Mouse (Mus musculus): ENCODE results near the gene Slc24a3.

Slc24a3 gene

GRCm38 (mm10) chr2:145279336-145279735 lies 111.8 kb downstream of the Slc24a3 start:
- DNase-seq (ENCODE audit: low spot score), result no peak

- no peak for DNase-seq (ENCODE audit: low spot score)
Measured at GRCm38 (mm10) chr2:145283746-145284145, 116.2 kb downstream of the Slc24a3 start.

GRCm38 (mm10) chr2:145288501-145288900 lies 120.9 kb downstream of the Slc24a3 start:
- DNase-seq (ENCODE audit: low spot score), result no peak

GRCm38 (mm10) chr2:145291473-145291872 lies 123.9 kb downstream of the Slc24a3 start:
- DNase-seq (ENCODE audit: low spot score), result no peak

GRCm38 (mm10) chr2:145292196-145292595 lies 124.6 kb downstream of the Slc24a3 start:
- no peak for DNase-seq (ENCODE audit: low spot score)

GRCm38 (mm10) chr2:145292816-145293215 lies 125.3 kb downstream of the Slc24a3 start:
- DNase-seq (ENCODE audit: low spot score), result no peak

- DNase-seq (ENCODE audit: low spot score), result no peak
Measured at GRCm38 (mm10) chr2:145296906-145297305, 129.4 kb downstream of the Slc24a3 start.

GRCm38 (mm10) chr2:145299914-145300699 lies 132.6 kb downstream of the Slc24a3 start:
- no peak for DNase-seq (ENCODE audit: low spot score)

GRCm38 (mm10) chr2:145307231-145307883 lies 139.8 kb downstream of the Slc24a3 start:
- DNase-seq (ENCODE audit: low spot score), result no peak

GRCm38 (mm10) chr2:145318916-145319315 lies 151.4 kb downstream of the Slc24a3 start:
- DNase-seq (ENCODE audit: low spot score), result no peak

- DNase-seq (ENCODE audit: low spot score), result no peak
Measured at GRCm38 (mm10) chr2:145321287-145321686, 153.7 kb downstream of the Slc24a3 start.

- no peak for DNase-seq (ENCODE audit: low spot score)
Measured at GRCm38 (mm10) chr2:145321755-145322154, 154.2 kb downstream of the Slc24a3 start.

GRCm38 (mm10) chr2:145324477-145324876 lies 156.9 kb downstream of the Slc24a3 start:
- DNase-seq (ENCODE audit: low spot score), result no peak

GRCm38 (mm10) chr2:145325852-145326251 lies 158.3 kb downstream of the Slc24a3 start:
- no peak for DNase-seq (ENCODE audit: low spot score)

- no peak for DNase-seq (ENCODE audit: low spot score)
Measured at GRCm38 (mm10) chr2:145326544-145326943, 159.0 kb downstream of the Slc24a3 start.

GRCm38 (mm10) chr2:145329756-145330155 lies 162.2 kb downstream of the Slc24a3 start:
- DNase-seq (ENCODE audit: low spot score), result no peak

- DNase-seq (ENCODE audit: low spot score), result no peak
Measured at GRCm38 (mm10) chr2:145331525-145331924, 164.0 kb downstream of the Slc24a3 start.

- DNase-seq (ENCODE audit: low spot score), result no peak
Measured at GRCm38 (mm10) chr2:145333466-145333865, 165.9 kb downstream of the Slc24a3 start.

- no peak for DNase-seq (ENCODE audit: low spot score)
Measured at GRCm38 (mm10) chr2:145336406-145336805, 168.9 kb downstream of the Slc24a3 start.

- DNase-seq (ENCODE audit: low spot score), result no peak
Measured at GRCm38 (mm10) chr2:145340816-145341215, 173.3 kb downstream of the Slc24a3 start.

- DNase-seq (ENCODE audit: low spot score), result no peak
Measured at GRCm38 (mm10) chr2:145342956-145343355, 175.4 kb downstream of the Slc24a3 start.

GRCm38 (mm10) chr2:145344521-145344920 lies 177.0 kb downstream of the Slc24a3 start:
- no peak for DNase-seq (ENCODE audit: low spot score)

- DNase-seq (ENCODE audit: low spot score), result no peak
Measured at GRCm38 (mm10) chr2:145353801-145354200, 186.2 kb downstream of the Slc24a3 start.
